Mouse (Mus musculus) heart, adult 2 months (tissue): ENCODE data around the gene 4931428F04Rik.

ENCODE experiments used
- CTCF ChIP-seq: fragments of 200-600 bp; IDR thresholded peaks from 2 replicates; pipeline ENCODE4 v1.8.1; 2022; ENCODE audit warnings: antibody characterized with exemption, mild to moderate bottlenecking, moderate library complexity
- EP300 ChIP-seq: fragments of 200-500 bp; IDR thresholded peaks from 2 replicates; pipeline ENCODE4 v1.6.1; 2011; ENCODE audit warnings: low read depth, low read length, control low read depth; ENCODE audit not compliant: insufficient read depth
- POLR2A ChIP-seq: fragments of 200-500 bp; IDR thresholded peaks from 2 replicates; pipeline ENCODE4 v1.6.1; 2011; ENCODE audit warnings: mild to moderate bottlenecking, low read depth, low read length, control low read depth; ENCODE audit not compliant: insufficient read depth

GRCm38 (mm10) chr8:105263244-105263912, 26.3 kb downstream of the 4931428F04Rik start:
- TF ChIP-seq CTCF (no peak), POLR2A (no peak), EP300 (no peak)
